Mouse (Mus musculus) MEL (cell line): ENCODE results near the gene Pi4kb. TPM values are rescaled to one million over a fixed set of nuclear protein-coding genes. Genes with fewer than 3 reads are reported as not detected.
A peak's percentile ranks its signal among the peaks of the same experiment; 100 is the strongest.

Source experiments
- DNase-seq: peaks from one replicate; pipeline ENCODE4 v3.0.0; 2011; ENCODE audit warnings: low read depth, low spot score
- H3K27ac ChIP-seq: 2 replicates; pipeline ENCODE4 v1.5.1; 2012; ENCODE audit warnings: low read depth, mild to moderate bottlenecking, control low read depth, low read length, moderate library complexity; ENCODE audit not compliant: control insufficient read depth
- H3K27me3 ChIP-seq, 2 experiments: fragments of 150-350 bp in 1 of 2; sonication (generic) in 1 of 2; 2 replicates each; pipeline ENCODE4 v1.6.1; 2012; ENCODE audit warnings: low read length in 2 of 2, mild to moderate bottlenecking in 2 of 2, improper control_type of control experiment in 1 of 2, moderate library complexity in 1 of 2; ENCODE audit not compliant: insufficient read depth in 2 of 2, control insufficient read depth in 1 of 2
- H3K36me3 ChIP-seq, 2 experiments: 2 replicates each; pipeline ENCODE4 v1.6.1; 2012 to 2014; ENCODE audit warnings: low read length in 2 of 2, improper control_type of control experiment in 1 of 2, inconsistent platforms in 1 of 2, mild to moderate bottlenecking in 1 of 2; ENCODE audit not compliant: insufficient read depth in 2 of 2, control insufficient read depth in 1 of 2
- H3K4me1 ChIP-seq, 2 experiments: fragments of 150-350 bp in 1 of 2; sonication (generic) in 1 of 2; 2 replicates each; pipeline ENCODE4 v1.6.1; 2012; ENCODE audit warnings: low read length in 2 of 2, improper control_type of control experiment in 1 of 2, mild to moderate bottlenecking in 1 of 2; ENCODE audit not compliant: insufficient read depth in 2 of 2, control insufficient read depth in 1 of 2
- H3K4me3 ChIP-seq, 2 experiments: fragments of 150-350 bp in 1 of 2; sonication (generic) in 1 of 2; 2 replicates each; pipeline ENCODE4 v1.5.1; 2012; ENCODE audit warnings: low read depth in 2 of 2, low read length in 2 of 2, mild to moderate bottlenecking in 2 of 2, moderate library complexity in 2 of 2, control low read depth in 1 of 2, improper control_type of control experiment in 1 of 2; ENCODE audit not compliant: control insufficient read depth in 1 of 2, insufficient read depth in 1 of 2
- H3K79me2 ChIP-seq: 2 replicates; pipeline ENCODE4 v1.6.1; 2012; ENCODE audit warnings: mild to moderate bottlenecking, low read length, moderate library complexity; ENCODE audit not compliant: control insufficient read depth, poor library complexity, insufficient read depth
- H3K9ac ChIP-seq: 2 replicates; pipeline ENCODE4 v1.6.1; 2012; ENCODE audit warnings: low read depth, mild to moderate bottlenecking, control low read depth, low read length, moderate library complexity; ENCODE audit not compliant: control insufficient read depth, poor library complexity, severe bottlenecking
- H3K9me3 ChIP-seq: fragments of 150-350 bp; sonication (generic); replicated peaks from 2 replicates; pipeline ENCODE4 v1.6.1; 2012; ENCODE audit warnings: mild to moderate bottlenecking, low read length, improper control_type of control experiment, moderate library complexity; ENCODE audit not compliant: insufficient read depth
- CHD1 ChIP-seq: IDR thresholded peaks from 2 replicates; pipeline ENCODE4 v1.6.1; 2012; ENCODE audit warnings: low read depth, mild to moderate bottlenecking, inconsistent platforms, low read length, improper control_type of control experiment
- CTCF ChIP-seq, 3 experiments: IDR thresholded peaks in 2 of 3; conservative IDR thresholded peaks in 1 of 3; 2 replicates each; pipeline ENCODE4 v1.5.1; 2011 to 2012; ENCODE audit warnings: low read length in 3 of 3, low read depth in 2 of 3, mild to moderate bottlenecking in 2 of 3, improper control_type of control experiment in 1 of 3, inconsistent platforms in 1 of 3, mixed read lengths in 1 of 3, moderate library complexity in 1 of 3; ENCODE audit not compliant: control insufficient read depth in 1 of 3, insufficient read depth in 1 of 3, poor library complexity in 1 of 3, severe bottlenecking in 1 of 3
- GATA1 ChIP-seq: IDR thresholded peaks from 2 replicates; pipeline ENCODE4 v1.6.1; 2011; ENCODE audit warnings: low read depth, low read length, improper control_type of control experiment
- HCFC1 ChIP-seq: IDR thresholded peaks from 2 replicates; pipeline ENCODE4 v1.6.1; 2012; ENCODE audit warnings: low read depth, mild to moderate bottlenecking, inconsistent platforms, low read length, improper control_type of control experiment, moderate library complexity
- KAT2A ChIP-seq: conservative IDR thresholded peaks from 2 replicates; pipeline ENCODE4 v1.6.1; 2012; ENCODE audit warnings: low read depth, low read length, improper control_type of control experiment, inconsistent platforms
- MAFK ChIP-seq: IDR thresholded peaks from 2 replicates; pipeline ENCODE4 v1.6.1; 2011; ENCODE audit warnings: low read depth, mild to moderate bottlenecking, low read length, improper control_type of control experiment, borderline replicate concordance
- MAX ChIP-seq: IDR thresholded peaks from 2 replicates; pipeline ENCODE4 v1.6.1; 2011; ENCODE audit warnings: low read length, improper control_type of control experiment
- MEF2A ChIP-seq: IDR thresholded peaks from 2 replicates; pipeline ENCODE4 v1.6.1; 2014; ENCODE audit warnings: low read depth, mild to moderate bottlenecking, inconsistent platforms, low read length, improper control_type of control experiment; ENCODE audit not compliant: poor library complexity, insufficient replicate concordance, severe bottlenecking; ENCODE audit errors: extremely low read depth
- MXI1 ChIP-seq: IDR thresholded peaks from 2 replicates; pipeline ENCODE4 v1.6.1; 2011; ENCODE audit warnings: mild to moderate bottlenecking, low read depth, low read length, improper control_type of control experiment
- MYB ChIP-seq: IDR thresholded peaks from 2 replicates; pipeline ENCODE4 v1.6.1; 2011; ENCODE audit warnings: mild to moderate bottlenecking, low read depth, low read length, improper control_type of control experiment
- MYC ChIP-seq: IDR thresholded peaks from 2 replicates; pipeline ENCODE4 v1.6.1; 2011; ENCODE audit warnings: low read depth, mild to moderate bottlenecking, low read length, improper control_type of control experiment, moderate library complexity
- NRF1 ChIP-seq: IDR thresholded peaks from 2 replicates; pipeline ENCODE4 v1.6.1; 2014; ENCODE audit warnings: low read depth, mild to moderate bottlenecking, inconsistent platforms, low read length, improper control_type of control experiment, moderate library complexity; ENCODE audit not compliant: poor library complexity, insufficient read depth, severe bottlenecking
- POLR2A ChIP-seq, 2 experiments: IDR thresholded peaks; 2 replicates each; pipeline ENCODE4 v1.6.1; 2011 to 2012; ENCODE audit warnings: low read length in 2 of 2, mild to moderate bottlenecking in 2 of 2, control low read depth in 1 of 2, improper control_type of control experiment in 1 of 2, low read depth in 1 of 2, moderate library complexity in 1 of 2; ENCODE audit not compliant: control insufficient read depth in 1 of 2, insufficient read depth in 1 of 2, poor library complexity in 1 of 2
- POLR2AphosphoS2 ChIP-seq: IDR thresholded peaks from 2 replicates; pipeline ENCODE4 v1.6.1; 2011; ENCODE audit warnings: low read length, improper control_type of control experiment
- RAD21 ChIP-seq: IDR thresholded peaks from 2 replicates; pipeline ENCODE4 v1.6.1; 2011; ENCODE audit warnings: mild to moderate bottlenecking, low read depth, low read length, improper control_type of control experiment
- SIN3A ChIP-seq: IDR thresholded peaks from 2 replicates; pipeline ENCODE4 v1.6.1; 2012; ENCODE audit warnings: low read length, improper control_type of control experiment, inconsistent platforms
- SMC3 ChIP-seq: IDR thresholded peaks from 2 replicates; pipeline ENCODE4 v1.6.1; 2011; ENCODE audit warnings: low read depth, low read length, improper control_type of control experiment
- USF1 ChIP-seq: IDR thresholded peaks from 2 replicates; pipeline ENCODE4 v1.6.1; 2014; ENCODE audit warnings: low read depth, mild to moderate bottlenecking, inconsistent platforms, low read length, improper control_type of control experiment, moderate library complexity
- ZC3H11A ChIP-seq: IDR thresholded peaks from 2 replicates; pipeline ENCODE4 v1.6.1; 2012; ENCODE audit warnings: low read depth, mild to moderate bottlenecking, inconsistent platforms, low read length, improper control_type of control experiment
- polyA plus RNA-seq, 2 experiments: library from polyadenylated mRNA; stranded (reverse) in 1 of 2; unstranded in 1 of 2; fragments of >175 nt in 1 of 2; fragments of >200 nt in 1 of 2; gene quantifications; 2 replicates each; pipeline versions ENCODE4 v1.2.1 to v1.2.4; 2012; ENCODE audit warnings: low replicate concordance in 2 of 2, low read depth in 1 of 2; ENCODE audit not compliant: insufficient read length in 2 of 2, insufficient read depth in 1 of 2, missing spikeins in 1 of 2
- total RNA-seq: library from RNA; depleted of rRNA; stranded (reverse); fragments of 300-350 nt; gene quantifications from 2 replicates; pipeline ENCODE4 v1.2.3, GENCODE M21; 2012

The Pi4kb gene
- total and polyA plus RNA-seq, 3 experiments: 45.0 to 56.7 TPM; not detected in 1

DNA sequence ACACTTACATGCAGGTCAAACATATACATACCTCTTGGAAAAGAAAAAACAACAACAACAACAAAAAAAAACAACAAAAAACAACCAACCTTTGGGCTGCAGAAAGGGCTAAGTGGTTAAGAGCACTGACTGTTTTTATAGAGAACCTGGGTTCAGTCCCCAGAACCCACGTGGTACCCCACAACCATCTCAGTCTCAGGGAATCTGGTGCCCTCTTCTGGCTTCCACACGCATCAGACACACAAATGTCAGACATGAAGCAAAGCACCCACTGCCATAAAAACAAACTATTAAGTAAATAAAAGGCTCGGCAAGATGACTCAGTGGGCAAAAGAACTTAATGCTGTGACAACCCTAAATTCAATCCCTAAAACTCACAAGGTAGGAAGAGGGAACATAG lies 55.4 kb downstream of the Pi4kb start:
- no peak overlapping the region for H3K4me3 ChIP-seq
- H3K4me1 ChIP-seq: peaks cover 6 to 8% of the 10 kb centered on the region in 2 experiments
- no peaks in the 10 kb centered on the region for H3K27me3 ChIP-seq
- TF ChIP-seq MXI1: no peak
- no peak for TF ChIP-seq MAX
- peak; percentile 16; the same call in 1 of the 2 replicates for TF ChIP-seq POLR2AphosphoS2
- TF ChIP-seq CTCF (IDR thresholded peaks at IDR 0.05 in 2 of 3, conservative IDR thresholded peaks at IDR 0.05 in 1 of 3; ENCODE audit: control insufficient read depth in 1 of 3, insufficient read depth in 1 of 3, low read depth in 2 of 3, low read length in 3 of 3, poor library complexity in 1 of 3, severe bottlenecking in 1 of 3): peak; percentile 3 to 53 (median 49); a peak in 4 of 6 replicates
- no peak for TF ChIP-seq SIN3A
- peak; percentile 11 for TF ChIP-seq RAD21
- TF ChIP-seq SMC3: peak; percentile 30; the same call in 1 of the 2 replicates
- TF ChIP-seq MYC: no peak
- no peaks in the 10 kb centered on the region for H3K79me2 ChIP-seq
- H3K36me3 ChIP-seq: peaks cover 8 to 27% of the 10 kb centered on the region in 2 experiments
- no peak overlapping the region for H3K9ac ChIP-seq
- H3K9me3 ChIP-seq: no peaks in the 10 kb centered on the region
- no peak overlapping the region for H3K27ac ChIP-seq
- peak; percentile 44 for DNase-seq

- no peaks in the 10 kb centered on the region for H3K27me3 ChIP-seq
- H3K4me3 ChIP-seq: peak overlapping the region; percentile 77 to 80
- peaks cover 22 to 35% of the 10 kb centered on the region in 2 experiments for H3K4me1 ChIP-seq
- peak overlapping the region; percentile 81 for H3K9ac ChIP-seq
- H3K27ac ChIP-seq: peak overlapping the region; percentile 21
- peak; percentile 61 for DNase-seq
- peaks cover 21 to 56% of the 10 kb centered on the region in 2 experiments for H3K36me3 ChIP-seq
- H3K9me3 ChIP-seq: no peaks in the 10 kb centered on the region
- TF ChIP-seq HCFC1: no peak
- no peak for TF ChIP-seq KAT2A
- no peak for TF ChIP-seq MAFK
- no peak for TF ChIP-seq CHD1
- no peak for TF ChIP-seq GATA1
- no peak for TF ChIP-seq RAD21
- no peak for TF ChIP-seq MYB
- no peak for TF ChIP-seq MEF2A
- TF ChIP-seq NRF1: no peak
- TF ChIP-seq USF1: no peak
- no peak for TF ChIP-seq MAX
- TF ChIP-seq ZC3H11A: no peak
- no peak for TF ChIP-seq POLR2A (IDR thresholded peaks at IDR 0.05; ENCODE audit: control insufficient read depth in 1 of 2, insufficient read depth in 1 of 2, low read depth in 1 of 2, low read length in 2 of 2, poor library complexity in 1 of 2)
- TF ChIP-seq, all 39 proteins: peak for 0
- H3K79me2 ChIP-seq: peaks cover 51% of the 10 kb centered on the region
These were observed 67.1 kb downstream of the Pi4kb start for GRCm38 (mm10) chr3:95041625-95042024.
